In genomic region chr11:96255996-96256445, GRCm38 (mm10) we compare ENCODE assay signal across 20 mouse cellular contexts. TPM values are rescaled to one million over a fixed set of nuclear protein-coding genes. Genes with fewer than 3 reads are reported as not detected.
DNase-seq lines count a peak whose midpoint lies in the region; ATAC-seq and TF ChIP-seq lines count a peak whose summit lies in the region.
"Had no signal": no experiment of that assay in that cellular context is flagged by ENCODE, and none has a peak within 500 bp of the region (broad histone marks: within the 10 kb centered on the region; RNA-seq: fewer than 3 reads in every experiment).

No protein-coding gene starts in this region.

- H3K4me3 ChIP-seq in midbrain, embryonic 11.5 days (ENCODE audit: low read depth, low read length): no peak overlapping the region
- H3K4me3 ChIP-seq in midbrain, postnatal 0 days (ENCODE audit: low read depth, low read length): no peak overlapping the region
- H3K4me3 ChIP-seq in kidney, embryonic 16.5 days (ENCODE audit: low read length): peak overlapping the region; percentile 81
- H3K4me3 ChIP-seq in neural tube, embryonic 15.5 days (replicated peaks): peak overlapping the region; percentile 35
- H3K4me3 ChIP-seq: left cerebral cortex, adult 2 months; lung, embryonic 15.5 days had no signal

- H3K9me3 ChIP-seq in midbrain, embryonic 11.5 days (ENCODE audit: control insufficient read depth, low read length): no peaks in the 10 kb centered on the region
- no peaks in the 10 kb centered on the region for H3K9me3 ChIP-seq in midbrain, postnatal 0 days (ENCODE audit: low read length)
- no peaks in the 10 kb centered on the region for H3K9me3 ChIP-seq in kidney, embryonic 16.5 days (ENCODE audit: low read length)
- no peaks in the 10 kb centered on the region for H3K9me3 ChIP-seq in neural tube, embryonic 15.5 days (replicated peaks)
- H3K9me3 ChIP-seq: lung, embryonic 15.5 days had no signal

- H3K4me2 ChIP-seq in midbrain, embryonic 11.5 days: no peak overlapping the region
- no peak overlapping the region for H3K4me2 ChIP-seq in midbrain, postnatal 0 days (ENCODE audit: low read depth, low read length, poor library complexity, severe bottlenecking)
- H3K4me2 ChIP-seq in kidney, embryonic 16.5 days (replicated peaks; ENCODE audit: low read depth, low read length): peak overlapping the region; percentile 66
- H3K4me2 ChIP-seq in neural tube, embryonic 15.5 days: peak overlapping the region; percentile 61

- ATAC-seq in midbrain, embryonic 11.5 days (ENCODE audit: low FRiP score): no peak
- no peak for ATAC-seq in midbrain, postnatal 0 days (ENCODE audit: low FRiP score)
- no peak for ATAC-seq in kidney, embryonic 16.5 days (ENCODE audit: low FRiP score, low TSS enrichment)
- no peak for ATAC-seq in neural tube, embryonic 15.5 days (ENCODE audit: low FRiP score)

- 4% methylated on average over 14 of the region's 14 CpGs for WGBS in midbrain, embryonic 11.5 days
- 1% methylated on average over 14 of the region's 14 CpGs for WGBS in midbrain, postnatal 0 days
- 18% methylated on average over 14 of the region's 14 CpGs for whole genome bisulfite sequencing in kidney, embryonic 16.5 days
- WGBS in neural tube, embryonic 15.5 days: 7% methylated on average over 14 of the region's 14 CpGs

- H3K36me3 ChIP-seq in midbrain, embryonic 11.5 days (ENCODE audit: control insufficient read depth, insufficient read depth, low read length): no peaks in the 10 kb centered on the region
- no peaks in the 10 kb centered on the region for H3K36me3 ChIP-seq in midbrain, postnatal 0 days (ENCODE audit: insufficient read depth, low read length)
- H3K36me3 ChIP-seq in kidney, embryonic 16.5 days (ENCODE audit: insufficient read depth, low read length): no peaks in the 10 kb centered on the region
- no peaks in the 10 kb centered on the region for H3K36me3 ChIP-seq in neural tube, embryonic 15.5 days
- H3K36me3 ChIP-seq: lung, embryonic 15.5 days had no signal

- no peaks in the 10 kb centered on the region for H3K4me1 ChIP-seq in midbrain, embryonic 11.5 days (ENCODE audit: control insufficient read depth, insufficient read depth, low read length)
- no peaks in the 10 kb centered on the region for H3K4me1 ChIP-seq in midbrain, postnatal 0 days (ENCODE audit: insufficient read depth, low read length)
- peaks cover 73% of the 10 kb centered on the region for H3K4me1 ChIP-seq in kidney, embryonic 16.5 days (ENCODE audit: insufficient read depth, low read length)
- H3K4me1 ChIP-seq in neural tube, embryonic 15.5 days: peaks cover 67% of the 10 kb centered on the region

- H3K27ac ChIP-seq in midbrain, embryonic 11.5 days (ENCODE audit: low read depth, low read length): no peak overlapping the region
- H3K27ac ChIP-seq in midbrain, postnatal 0 days (ENCODE audit: low read depth, low read length): no peak overlapping the region
- peak overlapping the region; percentile 94 for H3K27ac ChIP-seq in kidney, embryonic 16.5 days (ENCODE audit: low read length)
- H3K27ac ChIP-seq in neural tube, embryonic 15.5 days (replicated peaks): no peak overlapping the region
- H3K27ac ChIP-seq: left cerebral cortex, adult 2 months; lung, embryonic 15.5 days had no signal

- TF ChIP-seq CTCF in midbrain, postnatal 0 days (IDR thresholded peaks at IDR 0.05): no peak

- no peak overlapping the region for H3K9ac ChIP-seq in midbrain, embryonic 11.5 days (ENCODE audit: low read length)
- H3K9ac ChIP-seq in midbrain, postnatal 0 days (replicated peaks; ENCODE audit: low read length, poor library complexity, severe bottlenecking): no peak overlapping the region
- H3K9ac ChIP-seq in kidney, embryonic 16.5 days (replicated peaks; ENCODE audit: low read length): peak overlapping the region; percentile 97
- no peak overlapping the region for H3K9ac ChIP-seq in neural tube, embryonic 15.5 days (replicated peaks)
- H3K9ac ChIP-seq: lung, embryonic 15.5 days had no signal

- DNase-seq in embryo, embryonic 11 days: peak; percentile 37
- DNase-seq in embryo, embryonic 10.5 days (ENCODE audit: low spot score): no peak
- peak; percentile 86 for DNase-seq in midbrain, embryonic 11.5 days (ENCODE audit: low spot score, missing footprints)
- DNase-seq in midbrain, postnatal 0 days (ENCODE audit: low spot score): no peak
- DNase-seq in spleen, postnatal 14 days (ENCODE audit: low spot score in 2 of 2): no peak
- DNase-seq in frontal cortex, postnatal 10 days (ENCODE audit: low spot score in 2 of 2): no peak
- DNase-seq: cerebellum, adult 11 months; liver had no signal

- peaks cover 100% of the 10 kb centered on the region for H3K27me3 ChIP-seq in midbrain, embryonic 11.5 days (ENCODE audit: control insufficient read depth, insufficient read depth, low read length)
- peaks cover 96% of the 10 kb centered on the region for H3K27me3 ChIP-seq in midbrain, postnatal 0 days (ENCODE audit: insufficient read depth, low read length)
- H3K27me3 ChIP-seq in kidney, embryonic 16.5 days (ENCODE audit: insufficient read depth, low read length): no peaks in the 10 kb centered on the region
- 0 out of 2 replicates have a peak, but pooled peaks cover 19% of the 10 kb centered on the region for H3K27me3 ChIP-seq in neural tube, embryonic 15.5 days (replicated peaks)

RNA-seq across cellular contexts. Expression of gene Hoxb9, which starts 15.2 kb away (rescaled TPM):
- polyA plus RNA-seq in midbrain, embryonic 11.5 days (2014; fragmentation: Nextera tagmentation; extraction: Ambion mirVana): not detected in 2 replicates
- total RNA-seq in midbrain, postnatal 0 days (2014; rRNA removed): not detected in 2 replicates
- polyA plus RNA-seq in midbrain, postnatal 0 days (2015; fragmentation: Nextera tagmentation; extraction: Ambion mirVana): not detected in 2 replicates
- 21.5 and 24.5 TPM in 2 replicates for polyA plus RNA-seq in kidney, embryonic 16.5 days (2015; fragmentation: Nextera tagmentation; extraction: Ambion mirVana)
- polyA plus RNA-seq in neural tube, embryonic 15.5 days (2015; fragmentation: Nextera tagmentation; extraction: Ambion mirVana): 55.7 and 57.5 TPM in 2 replicates
- total RNA-seq: granulocyte monocyte progenitor cell, adult 5-6 weeks; left cerebral cortex, adult 2 months; megakaryocyte progenitor cell, adult 5-6 weeks; monocyte, adult 5-6 weeks had no signal
- polyA plus RNA-seq: C2C12; cortical plate, adult 2 months; frontal cortex, adult 2 months; heart, embryonic 14.5 days had no signal

RNA-seq across cellular contexts. Expression of gene Hoxb8, which starts 25.7 kb away (rescaled TPM):
- polyA plus RNA-seq in midbrain, embryonic 11.5 days (2014; fragmentation: Nextera tagmentation; extraction: Ambion mirVana): not detected in 2 replicates
- total RNA-seq in midbrain, postnatal 0 days (2014; rRNA removed): 3.4 TPM in 1 of 2 replicates, not detected in the other
- not detected in 2 replicates for polyA plus RNA-seq in midbrain, postnatal 0 days (2015; fragmentation: Nextera tagmentation; extraction: Ambion mirVana)
- polyA plus RNA-seq in kidney, embryonic 16.5 days (2015; fragmentation: Nextera tagmentation; extraction: Ambion mirVana): 9.5 and 12.9 TPM in 2 replicates
- 63.1 and 71.8 TPM in 2 replicates for polyA plus RNA-seq in neural tube, embryonic 15.5 days (2015; fragmentation: Nextera tagmentation; extraction: Ambion mirVana)
- total RNA-seq: granulocyte monocyte progenitor cell, adult 5-6 weeks; left cerebral cortex, adult 2 months; megakaryocyte progenitor cell, adult 5-6 weeks; monocyte, adult 5-6 weeks had no signal
- polyA plus RNA-seq: cortical plate, adult 2 months; frontal cortex, adult 2 months; heart, embryonic 14.5 days; thymus, postnatal 0 days had no signal

RNA-seq across cellular contexts. Expression of gene Hoxb7, which starts 30.4 kb away (rescaled TPM):
- not detected in 2 replicates for polyA plus RNA-seq in midbrain, embryonic 11.5 days (2014; fragmentation: Nextera tagmentation; extraction: Ambion mirVana)
- total RNA-seq in midbrain, postnatal 0 days (2014; rRNA removed): 0.19 TPM in 1 of 2 replicates, not detected in the other
- polyA plus RNA-seq in midbrain, postnatal 0 days (2015; fragmentation: Nextera tagmentation; extraction: Ambion mirVana): not detected in 2 replicates
- polyA plus RNA-seq in kidney, embryonic 16.5 days (2015; fragmentation: Nextera tagmentation; extraction: Ambion mirVana): 60.9 and 68.3 TPM in 2 replicates
- 101 and 115 TPM in 2 replicates for polyA plus RNA-seq in neural tube, embryonic 15.5 days (2015; fragmentation: Nextera tagmentation; extraction: Ambion mirVana)
- total RNA-seq: granulocyte monocyte progenitor cell, adult 5-6 weeks; left cerebral cortex, adult 2 months; megakaryocyte progenitor cell, adult 5-6 weeks; monocyte, adult 5-6 weeks had no signal
- polyA plus RNA-seq: cortical plate, adult 2 months; frontal cortex, adult 2 months; heart, embryonic 14.5 days; thymus, postnatal 0 days had no signal

RNA-seq across cellular contexts. Expression of gene Hoxb6, which starts 36.3 kb away (rescaled TPM):
- polyA plus RNA-seq in midbrain, embryonic 11.5 days (2014; fragmentation: Nextera tagmentation; extraction: Ambion mirVana): not detected in 2 replicates
- 0.22 TPM in 1 of 2 replicates, not detected in the other for total RNA-seq in midbrain, postnatal 0 days (2014; rRNA removed)
- not detected in 2 replicates for polyA plus RNA-seq in midbrain, postnatal 0 days (2015; fragmentation: Nextera tagmentation; extraction: Ambion mirVana)
- polyA plus RNA-seq in kidney, embryonic 16.5 days (2015; fragmentation: Nextera tagmentation; extraction: Ambion mirVana): 50.3 and 55.7 TPM in 2 replicates
- polyA plus RNA-seq in neural tube, embryonic 15.5 days (2015; fragmentation: Nextera tagmentation; extraction: Ambion mirVana): 109 and 135 TPM in 2 replicates
- total RNA-seq: granulocyte monocyte progenitor cell, adult 5-6 weeks; left cerebral cortex, adult 2 months; megakaryocyte progenitor cell, adult 5-6 weeks; monocyte, adult 5-6 weeks had no signal
- polyA plus RNA-seq: cortical plate, adult 2 months; frontal cortex, adult 2 months; heart, embryonic 14.5 days had no signal

RNA-seq across cellular contexts. Expression of gene Hoxb5, which starts 47.1 kb away (rescaled TPM):
- not detected in 2 replicates for polyA plus RNA-seq in midbrain, embryonic 11.5 days (2014; fragmentation: Nextera tagmentation; extraction: Ambion mirVana)
- total RNA-seq in midbrain, postnatal 0 days (2014; rRNA removed): 1.5 TPM in 1 of 2 replicates, not detected in the other
- polyA plus RNA-seq in midbrain, postnatal 0 days (2015; fragmentation: Nextera tagmentation; extraction: Ambion mirVana): not detected in 2 replicates
- polyA plus RNA-seq in kidney, embryonic 16.5 days (2015; fragmentation: Nextera tagmentation; extraction: Ambion mirVana): 19.2 and 24.3 TPM in 2 replicates
- polyA plus RNA-seq in neural tube, embryonic 15.5 days (2015; fragmentation: Nextera tagmentation; extraction: Ambion mirVana): 39.5 and 106 TPM in 2 replicates
- total RNA-seq: left cerebral cortex, adult 2 months; monocyte, adult 5-6 weeks had no signal
- polyA plus RNA-seq: C2C12; cortical plate, adult 2 months; frontal cortex, adult 2 months had no signal

Comparison
In these comparisons a context has a peak if more than half of its experiments do, and no peak if none do; other contexts are left out.
1. DNase-seq: peak in embryo, embryonic 11 days (single experiment) and midbrain, embryonic 11.5 days (single experiment); none in embryo, embryonic 10.5 days (single experiment), midbrain, postnatal 0 days (single experiment), spleen, postnatal 14 days (0 of 2) and frontal cortex, postnatal 10 days (0 of 2).
2. H3K4me2 ChIP-seq: peak in kidney, embryonic 16.5 days (single experiment) and neural tube, embryonic 15.5 days (single experiment); none in midbrain, embryonic 11.5 days (single experiment) and midbrain, postnatal 0 days (single experiment).
3. H3K4me3 ChIP-seq: peak in kidney, embryonic 16.5 days (single experiment) and neural tube, embryonic 15.5 days (single experiment); none in midbrain, embryonic 11.5 days (single experiment) and midbrain, postnatal 0 days (single experiment).
4. RNA of gene Hoxb9, which starts 15.2 kb away (polyA plus RNA-seq): 55.7 to 57.5 TPM in neural tube, embryonic 15.5 days and 21.5 to 24.5 TPM in kidney, embryonic 16.5 days; not detected in midbrain, embryonic 11.5 days and not detected in midbrain, postnatal 0 days; every median in the first group is over 10 times any median in the second.
5. RNA of gene Hoxb8, which starts 25.7 kb away (polyA plus RNA-seq): 63.1 to 71.8 TPM in neural tube, embryonic 15.5 days and 9.5 to 12.9 TPM in kidney, embryonic 16.5 days; not detected in midbrain, embryonic 11.5 days and not detected in midbrain, postnatal 0 days; every median in the first group is over 10 times any median in the second.
6. RNA of gene Hoxb7, which starts 30.4 kb away (polyA plus RNA-seq): 101 to 115 TPM in neural tube, embryonic 15.5 days and 60.9 to 68.3 TPM in kidney, embryonic 16.5 days; not detected in midbrain, embryonic 11.5 days and not detected in midbrain, postnatal 0 days; every median in the first group is over 10 times any median in the second.